In the genomic region with DNA sequence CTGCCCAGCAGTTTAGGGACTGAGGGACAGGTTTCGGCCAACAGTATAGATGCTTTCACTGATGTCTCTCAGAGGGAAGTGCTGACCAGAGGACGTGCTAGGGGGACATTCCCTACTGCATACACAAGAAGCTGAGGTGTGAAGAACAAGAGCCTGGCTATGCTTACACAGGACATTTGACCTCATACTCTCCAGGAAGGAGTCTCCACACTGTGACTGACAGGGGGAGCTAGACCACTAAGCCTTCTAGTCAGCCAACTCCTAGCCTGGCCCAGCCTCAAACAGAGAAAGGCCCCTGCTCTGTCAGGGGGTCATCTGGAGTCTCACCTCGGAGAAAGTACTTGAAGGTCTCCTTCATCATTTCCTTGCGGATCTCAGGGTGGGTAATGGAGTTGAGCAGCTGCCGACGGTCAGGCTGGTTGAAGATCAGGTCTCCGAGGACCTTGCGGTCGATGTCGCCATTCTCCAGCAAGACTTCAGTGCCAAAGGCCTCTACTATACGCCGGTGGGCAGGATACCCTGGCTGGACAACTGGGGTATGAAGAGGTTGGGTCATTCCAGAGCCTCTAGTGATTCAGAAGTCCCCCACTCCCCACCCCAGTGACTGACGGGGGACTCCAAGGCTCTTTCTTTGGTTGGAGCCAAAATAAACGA, we compare ENCODE assay signal across 13 mouse cellular contexts. TPM values are rescaled to one million over a fixed set of nuclear protein-coding genes. Genes with fewer than 3 reads are reported as not detected.
DNase-seq lines count a peak whose midpoint lies in the region; ATAC-seq and TF ChIP-seq lines count a peak whose summit lies in the region.
"Had no signal": no experiment of that assay in that cellular context is flagged by ENCODE, and none has a peak within 500 bp of the region (broad histone marks: within the 10 kb centered on the region; RNA-seq: fewer than 3 reads in every experiment).

No protein-coding gene starts in this region.

- H3K36me3 ChIP-seq in limb, embryonic 13.5 days: peaks cover 64% of the 10 kb centered on the region
- peaks cover 90% of the 10 kb centered on the region for H3K36me3 ChIP-seq in limb, embryonic 10.5 days
- H3K36me3 ChIP-seq in G1E (replicated peaks): peaks cover 83% of the 10 kb centered on the region
- H3K36me3 ChIP-seq in intestine, postnatal 0 days (ENCODE audit: control insufficient read depth, insufficient read depth): peaks cover 47% of the 10 kb centered on the region

- H3K9ac ChIP-seq in limb, embryonic 13.5 days: no peak overlapping the region
- H3K9ac ChIP-seq in intestine, postnatal 0 days (ENCODE audit: low read depth, low read length): no peak overlapping the region

- H3K27ac ChIP-seq in gastrocnemius, adult 2 months: peak overlapping the region; percentile 40; the same call in 1 of the 2 replicates
- peak overlapping the region; percentile 6; the same call in 1 of the 2 replicates for H3K27ac ChIP-seq in limb, embryonic 13.5 days
- no peak overlapping the region for H3K27ac ChIP-seq in limb, embryonic 10.5 days
- H3K27ac ChIP-seq in intestine, postnatal 0 days (ENCODE audit: low read depth, low read length): no peak overlapping the region

- no peak overlapping the region for H3K4me2 ChIP-seq in limb, embryonic 13.5 days (replicated peaks)
- H3K4me2 ChIP-seq in intestine, postnatal 0 days (replicated peaks; ENCODE audit: low read depth): no peak overlapping the region

- no peak for ATAC-seq in limb, embryonic 13.5 days (ENCODE audit: low FRiP score, low read depth)
- no peak for ATAC-seq in G1E (ENCODE audit: extremely low read depth, insufficient number of reproducible peaks, low FRiP score, poor library complexity, severe bottlenecking)
- ATAC-seq in intestine, postnatal 0 days: no peak

- 88% methylated on average over 14 of the region's 14 CpGs for WGBS in limb, embryonic 13.5 days
- WGBS in limb, embryonic 10.5 days: 90% methylated on average over 14 of the region's 14 CpGs
- 80% methylated on average over 14 of the region's 14 CpGs for WGBS in intestine, postnatal 0 days

- no peaks in the 10 kb centered on the region for H3K27me3 ChIP-seq in limb, embryonic 13.5 days
- no peaks in the 10 kb centered on the region for H3K27me3 ChIP-seq in limb, embryonic 10.5 days (ENCODE audit: low read depth, poor library complexity, severe bottlenecking)
- H3K27me3 ChIP-seq in G1E (ENCODE audit: insufficient read depth, low read length): no peaks in the 10 kb centered on the region
- no peaks in the 10 kb centered on the region for H3K27me3 ChIP-seq in intestine, postnatal 0 days (replicated peaks; ENCODE audit: control insufficient read depth, insufficient read depth, low read length)

- H3K9me3 ChIP-seq in limb, embryonic 13.5 days: no peaks in the 10 kb centered on the region
- no peaks in the 10 kb centered on the region for H3K9me3 ChIP-seq in limb, embryonic 10.5 days (replicated peaks)
- H3K9me3 ChIP-seq in G1E (replicated peaks): no peaks in the 10 kb centered on the region
- no peaks in the 10 kb centered on the region for H3K9me3 ChIP-seq in intestine, postnatal 0 days (ENCODE audit: control insufficient read depth)

- no peak for TF ChIP-seq CTCF in gastrocnemius, adult 2 months (IDR thresholded peaks at IDR 0.05)
- TF ChIP-seq CTCF in G1E (IDR thresholded peaks at IDR 0.05; ENCODE audit: low read depth, low read length): no peak
- peak; percentile 21; the same call in 1 of the 2 replicates for TF ChIP-seq CTCF in intestine, postnatal 0 days (IDR thresholded peaks at IDR 0.05; ENCODE audit: low read depth)

- intact Hi-C loops in gastrocnemius, adult 2 months (cut with DNase I): no loop called here

- DNase-seq in gastrocnemius, adult 2 months: no peak
- DNase-seq in gastrocnemius, postnatal 4 days (ENCODE audit: low spot score in 2 of 2): no peak
- no peak for DNase-seq in limb, embryonic 10.5 days (ENCODE audit: low spot score)
- no peak for DNase-seq in G1E (ENCODE audit: low spot score)
- DNase-seq in ovary, postnatal 10 days (ENCODE audit: low spot score): no peak
- DNase-seq in cerebellum, adult 11 months: no peak
- DNase-seq: adrenal gland, postnatal 14 days; B cell, adult 2 months; cerebellum, adult 18-20 months; kidney, postnatal 4 days had no signal

- no peak overlapping the region for H3K4me3 ChIP-seq in gastrocnemius, adult 2 months
- no peak overlapping the region for H3K4me3 ChIP-seq in limb, embryonic 13.5 days
- H3K4me3 ChIP-seq in limb, embryonic 10.5 days: no peak overlapping the region
- H3K4me3 ChIP-seq in G1E (ENCODE audit: low read depth, low read length): peak overlapping the region; percentile 71
- no peak overlapping the region for H3K4me3 ChIP-seq in intestine, postnatal 0 days (ENCODE audit: low read depth, low read length)

- peaks cover 20% of the 10 kb centered on the region for H3K4me1 ChIP-seq in limb, embryonic 13.5 days
- H3K4me1 ChIP-seq in limb, embryonic 10.5 days: peaks cover 14% of the 10 kb centered on the region
- H3K4me1 ChIP-seq in G1E (ENCODE audit: insufficient read depth, low read depth, low read length): peaks cover 74% of the 10 kb centered on the region
- H3K4me1 ChIP-seq in intestine, postnatal 0 days (replicated peaks; ENCODE audit: control insufficient read depth, insufficient read depth, low read length): no peaks in the 10 kb centered on the region

RNA-seq across cellular contexts. Expression of a gene that starts 28.5 kb away (rescaled TPM):
- 10 to 100 TPM; 43.8 to 51.9 TPM for total RNA-seq in gastrocnemius, adult 2 months (2021)
- total RNA-seq in gastrocnemius, postnatal 4 days (2021): 10 to 100 TPM; 55.9 to 59.3 TPM
- 49.6 and 53.2 TPM in 2 replicates for polyA plus RNA-seq in limb, embryonic 13.5 days (2015; fragmentation: Nextera tagmentation; extraction: Ambion mirVana)
- polyA plus RNA-seq in limb, embryonic 10.5 days (2016; fragmentation: Nextera tagmentation; extraction: Ambion mirVana): 60.5 and 63.1 TPM in 2 replicates
- total RNA-seq in G1E (2014; fragmentation: Nextera tagmentation) (54.2 and 83.8 TPM in 2 replicates), G1E (2017) (40.0 and 51.2 TPM in 2 replicates)
- polyA plus RNA-seq in G1E (2012): 5.9 and 9.2 TPM in 2 replicates
- polyA plus RNA-seq in intestine, postnatal 0 days (2015; fragmentation: Nextera tagmentation; extraction: Ambion mirVana): 58.4 and 63.1 TPM in 2 replicates

RNA-seq across cellular contexts. Expression of a gene that starts 28.7 kb away (rescaled TPM):
- 10 to 100 TPM; 12.4 to 25.8 TPM for total RNA-seq in gastrocnemius, adult 2 months (2021)
- total RNA-seq in gastrocnemius, postnatal 4 days (2021): 10 to 100 TPM; 69.0 to 73.1 TPM
- polyA plus RNA-seq in limb, embryonic 13.5 days (2015; fragmentation: Nextera tagmentation; extraction: Ambion mirVana): 197 and 201 TPM in 2 replicates
- polyA plus RNA-seq in limb, embryonic 10.5 days (2016; fragmentation: Nextera tagmentation; extraction: Ambion mirVana): 260 and 269 TPM in 2 replicates
- total RNA-seq in G1E (2014; fragmentation: Nextera tagmentation) (87.1 and 95.3 TPM in 2 replicates), G1E (2017) (31.1 and 36.4 TPM in 2 replicates)
- 191 and 199 TPM in 2 replicates for polyA plus RNA-seq in G1E (2012)
- 40.4 and 45.9 TPM in 2 replicates for polyA plus RNA-seq in intestine, postnatal 0 days (2015; fragmentation: Nextera tagmentation; extraction: Ambion mirVana)

RNA-seq across cellular contexts. Expression of a gene that starts 53.0 kb away (rescaled TPM):
- total RNA-seq in gastrocnemius, adult 2 months (2021): not detected
- total RNA-seq in gastrocnemius, postnatal 4 days (2021): 1 to 10 TPM; 1.3 to 1.5 TPM
- 1.4 and 1.7 TPM in 2 replicates for polyA plus RNA-seq in limb, embryonic 13.5 days (2015; fragmentation: Nextera tagmentation; extraction: Ambion mirVana)
- polyA plus RNA-seq in limb, embryonic 10.5 days (2016; fragmentation: Nextera tagmentation; extraction: Ambion mirVana): 0.20 and 0.40 TPM in 2 replicates
- total RNA-seq in G1E (2014; fragmentation: Nextera tagmentation) (not detected in 2 replicates), G1E (2017) (not detected in 2 replicates)
- polyA plus RNA-seq in G1E (2012): not detected in 2 replicates
- 0.85 and 1.1 TPM in 2 replicates for polyA plus RNA-seq in intestine, postnatal 0 days (2015; fragmentation: Nextera tagmentation; extraction: Ambion mirVana)
- total RNA-seq: megakaryocyte-erythroid progenitor cell, adult 5-6 weeks had no signal

Comparison
In these comparisons a context has a peak if more than half of its experiments do, and no peak if none do; other contexts are left out.
1. H3K27ac ChIP-seq: peak in gastrocnemius, adult 2 months (single experiment) and limb, embryonic 13.5 days (single experiment); none in limb, embryonic 10.5 days (single experiment) and intestine, postnatal 0 days (single experiment).